Mouse (Mus musculus): ENCODE measurements around the gene Elane.

- TF ChIP-seq CTCF (IDR thresholded peaks at IDR 0.05; ENCODE audit: extremely low read depth, insufficient read depth, low read length) = no peak
- peak; percentile 79 for TF ChIP-seq POLR2A (IDR thresholded peaks at IDR 0.05; ENCODE audit: extremely low read depth, insufficient read depth, low read length)
These were observed 30.9 kb downstream of the Elane start, which contains the start of gene Kiss1r for GRCm38 (mm10) chr10:79916808-79917531.
